Mouse (Mus musculus): Measurements from ENCODE around the gene Hoxb4.
A peak's percentile ranks its signal among the peaks of the same experiment; 100 is the strongest.

Hoxb4 gene

DNA sequence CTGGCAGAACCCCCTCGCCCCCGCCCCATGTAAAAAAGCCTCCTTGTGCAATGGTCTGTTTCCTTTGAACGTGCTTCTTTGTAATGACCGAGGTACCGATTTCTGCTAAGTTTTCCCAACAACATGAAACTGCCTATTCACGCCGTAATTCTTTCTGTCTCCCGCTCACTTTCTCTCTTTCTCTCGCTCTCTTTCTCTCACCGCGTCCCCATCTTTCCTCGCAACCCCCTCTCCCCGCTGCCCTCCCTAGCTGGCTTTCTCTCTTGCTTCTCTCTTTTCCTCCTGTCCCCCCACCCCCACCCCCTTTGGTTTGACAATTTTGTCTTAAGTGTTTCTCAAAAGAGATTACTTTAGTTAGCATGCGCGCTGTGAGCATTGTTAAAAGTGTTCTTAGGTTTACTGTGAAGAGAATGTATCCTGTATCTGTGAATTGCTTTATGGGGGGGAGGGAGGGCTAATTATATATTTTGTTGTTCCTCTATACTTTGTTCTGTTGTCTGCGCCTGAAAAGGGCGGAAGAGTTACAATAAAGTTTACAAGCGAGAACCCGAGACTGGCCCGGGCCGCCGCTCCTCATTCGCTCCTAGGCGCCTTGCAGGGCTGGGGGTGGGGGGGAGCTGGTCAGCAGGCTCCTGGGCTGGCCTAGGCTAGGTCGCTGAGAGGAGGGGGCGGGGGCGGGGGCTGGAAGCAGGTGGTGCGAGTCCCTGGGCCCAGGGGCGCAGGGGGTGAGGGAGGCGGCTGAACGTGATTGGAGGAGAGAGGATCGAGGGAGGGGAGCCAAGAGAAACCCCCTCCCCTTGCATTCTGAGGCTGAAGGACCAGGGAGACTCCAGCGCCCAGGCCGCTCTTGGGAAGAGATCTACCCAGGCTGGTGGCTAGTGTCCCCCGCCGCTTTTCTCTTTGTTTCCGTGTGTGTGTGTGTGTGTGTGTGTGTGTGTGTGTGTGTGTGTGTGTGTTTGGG, 33.0 kb upstream of the Hoxb4 start:
- no peak for DNase-seq (ENCODE audit: low spot score in 2 of 2)

DNA sequence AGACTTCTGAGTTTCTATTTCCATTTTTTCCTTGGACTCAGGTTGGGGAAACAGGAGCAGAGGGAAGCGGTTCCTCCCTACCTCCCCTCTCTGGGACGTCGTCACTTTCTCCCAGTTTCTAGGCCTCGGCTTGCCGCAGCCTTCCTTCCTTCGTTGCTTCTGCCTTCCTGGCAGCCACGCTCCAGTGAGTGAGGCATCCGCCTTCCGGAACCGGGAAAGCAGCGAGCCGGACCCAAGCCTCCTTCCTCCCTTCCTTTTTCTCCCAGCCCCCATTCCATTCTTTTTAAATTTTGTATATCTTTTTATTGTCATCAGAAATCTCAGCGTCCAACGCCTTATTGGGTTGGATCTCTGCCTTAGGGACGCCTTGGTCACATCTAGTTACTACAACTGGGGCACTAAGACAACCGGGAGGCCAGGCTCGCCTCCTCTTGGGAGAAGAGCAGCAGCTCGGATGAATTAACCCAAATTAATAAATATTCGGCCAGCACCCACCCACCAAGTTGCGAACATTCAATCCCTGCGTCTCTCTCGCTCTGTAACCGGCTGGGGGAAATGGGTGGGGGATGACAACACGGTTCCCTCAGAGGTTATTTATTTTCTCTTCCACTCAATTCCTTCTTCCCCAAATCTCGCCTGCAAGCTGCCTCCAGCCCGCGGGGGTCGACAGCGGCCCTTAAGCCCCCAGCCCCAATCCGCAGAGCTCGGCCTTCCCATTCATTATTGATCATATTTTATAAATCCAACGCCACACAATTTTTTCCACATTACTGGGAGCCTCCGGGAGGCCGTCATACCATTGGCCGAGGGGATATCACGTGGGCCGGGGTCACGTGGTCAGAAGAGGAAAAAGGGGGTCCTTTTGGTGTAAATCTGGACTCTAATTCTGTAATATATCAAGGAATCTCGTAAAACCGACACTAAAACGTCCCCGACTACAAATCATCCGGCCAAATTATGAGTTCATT, 32.0 kb upstream of the Hoxb4 start, which contains the start of gene Hoxb7:
Hoxb7 (plus strand) TSS at position 853 of the 968 bp plus-strand sequence.
- no peak for DNase-seq (ENCODE audit: low spot score in 2 of 2)

DNA sequence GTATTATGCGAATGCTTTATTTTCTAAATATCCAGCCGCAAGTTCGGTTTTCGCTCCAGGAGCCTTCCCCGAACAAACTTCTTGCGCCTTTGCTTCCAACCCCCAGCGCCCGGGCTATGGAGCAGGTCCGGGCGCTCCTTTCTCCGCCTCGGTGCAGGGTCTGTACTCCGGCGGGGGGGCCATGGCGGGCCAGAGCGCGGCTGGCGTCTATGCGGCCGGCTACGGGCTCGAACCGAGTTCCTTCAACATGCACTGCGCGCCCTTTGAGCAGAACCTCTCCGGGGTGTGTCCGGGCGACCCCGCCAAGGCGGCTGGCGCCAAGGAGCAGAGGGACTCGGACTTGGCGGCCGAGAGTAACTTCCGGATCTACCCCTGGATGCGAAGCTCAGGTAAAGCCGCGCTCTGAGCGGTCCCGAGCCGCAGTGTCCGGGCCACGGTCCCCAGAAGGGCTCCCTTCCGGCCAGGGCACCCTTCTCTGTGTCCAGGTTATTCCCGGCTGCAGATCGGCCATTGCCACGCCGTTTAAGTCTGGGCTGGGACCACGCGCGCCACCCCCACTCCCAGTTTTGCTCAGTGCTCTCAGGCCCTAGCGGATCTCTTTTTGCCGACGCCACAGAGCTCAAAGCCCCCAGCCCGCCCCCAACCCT, 31.2 kb upstream of the Hoxb4 start:
- DNase-seq (ENCODE audit: low spot score in 2 of 2): no peak

DNA sequence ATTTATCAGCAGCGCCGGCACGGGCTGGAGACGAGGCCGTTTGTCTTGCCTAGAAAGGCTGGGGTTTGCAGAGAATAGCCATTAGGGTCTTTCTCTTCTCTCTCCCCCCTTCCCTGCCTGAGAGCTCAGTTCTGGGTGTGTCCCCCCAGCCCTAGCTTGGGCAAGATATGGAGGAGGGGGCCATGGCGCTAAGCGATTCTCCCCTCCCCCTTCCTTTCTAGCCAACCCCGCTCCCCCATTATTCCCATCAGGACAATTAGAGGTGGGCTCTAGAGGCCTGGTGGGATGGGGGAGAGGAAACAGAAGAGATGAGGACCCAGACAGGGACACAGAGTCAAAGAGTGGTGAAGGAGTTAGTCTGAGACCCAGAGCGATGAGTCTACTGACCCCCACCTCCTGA, 30.7 kb upstream of the Hoxb4 start:
- no peak for DNase-seq (ENCODE audit: low spot score in 2 of 2)

GRCm38 (mm10) chr11:96288455-96289221, 29.4 kb upstream of the Hoxb4 start:
- DNase-seq (ENCODE audit: low spot score in 2 of 2): no peak

DNA sequence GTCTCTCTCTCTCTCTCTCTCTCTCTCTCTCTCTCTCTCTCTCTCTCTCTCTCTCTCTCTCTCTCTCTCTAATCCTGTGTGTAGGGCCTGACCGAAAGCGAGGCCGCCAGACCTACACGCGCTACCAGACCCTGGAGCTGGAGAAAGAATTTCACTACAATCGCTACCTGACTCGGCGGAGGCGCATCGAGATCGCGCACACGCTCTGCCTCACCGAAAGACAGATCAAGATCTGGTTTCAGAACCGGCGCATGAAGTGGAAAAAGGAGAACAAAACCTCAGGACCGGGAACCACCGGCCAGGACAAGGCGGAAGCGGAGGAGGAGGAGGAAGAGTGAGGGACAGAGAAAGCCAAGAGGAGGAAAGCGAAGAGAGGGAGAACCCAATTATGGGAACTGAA, 28.8 kb upstream of the Hoxb4 start:
- DNase-seq (ENCODE audit: low spot score in 2 of 2): no peak

GRCm38 (mm10) chr11:96289837-96290236, 28.2 kb upstream of the Hoxb4 start:
- DNase-seq (ENCODE audit: low spot score in 2 of 2): no peak

GRCm38 (mm10) chr11:96290705-96291355, 27.2 kb upstream of the Hoxb4 start:
- DNase-seq (ENCODE audit: low spot score in 2 of 2): no peak

DNA sequence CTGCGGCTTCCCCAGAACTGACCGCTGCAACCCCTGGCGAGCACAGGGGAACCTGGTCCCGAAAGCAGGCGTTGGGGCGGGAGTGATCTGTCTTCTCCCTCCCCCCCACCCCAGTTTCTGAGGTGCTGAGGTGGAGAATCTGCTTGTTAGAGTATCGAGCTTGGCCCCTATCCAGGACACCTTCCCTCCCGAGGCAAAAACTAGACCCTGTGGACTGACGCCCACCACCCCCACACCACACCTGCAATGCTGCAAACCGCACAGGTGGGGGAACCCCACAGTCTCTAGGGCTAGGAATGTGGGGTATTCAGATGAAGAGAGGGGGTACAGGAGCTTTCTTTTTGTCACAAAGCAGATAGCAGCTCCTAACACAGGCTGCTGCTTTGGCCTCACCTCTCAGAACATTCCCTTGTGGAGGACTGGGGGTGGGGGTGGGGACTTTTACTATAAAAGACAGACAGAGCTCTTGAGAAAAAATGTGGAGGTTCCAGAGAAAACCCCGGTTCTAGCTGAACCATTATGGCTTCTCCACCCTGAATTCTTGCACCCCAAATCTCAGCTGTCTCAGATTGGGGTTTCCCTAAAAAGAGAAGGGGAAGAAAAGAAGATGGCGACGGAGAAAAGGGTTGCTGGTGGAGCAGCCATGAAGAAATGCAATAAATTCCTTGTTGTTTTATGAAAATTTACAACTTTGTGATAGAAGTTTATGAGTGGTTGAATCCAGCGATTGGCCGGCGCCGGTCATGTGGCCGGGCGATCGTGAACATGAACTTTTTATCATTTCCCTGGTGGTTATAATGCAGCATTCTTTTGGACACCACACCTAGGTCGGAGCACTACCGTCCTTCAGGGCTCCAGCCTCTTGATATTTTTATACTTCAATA, 26.1 kb upstream of the Hoxb4 start, which contains the start of gene Hoxb6:
Hoxb6 (plus strand) TSS at position 796 of the 884 bp plus-strand sequence.
- DNase-seq (ENCODE audit: low spot score in 2 of 2): no peak

GRCm38 (mm10) chr11:96292565-96293301, 25.3 kb upstream of the Hoxb4 start:
- no peak for DNase-seq (ENCODE audit: low spot score in 2 of 2)

DNA sequence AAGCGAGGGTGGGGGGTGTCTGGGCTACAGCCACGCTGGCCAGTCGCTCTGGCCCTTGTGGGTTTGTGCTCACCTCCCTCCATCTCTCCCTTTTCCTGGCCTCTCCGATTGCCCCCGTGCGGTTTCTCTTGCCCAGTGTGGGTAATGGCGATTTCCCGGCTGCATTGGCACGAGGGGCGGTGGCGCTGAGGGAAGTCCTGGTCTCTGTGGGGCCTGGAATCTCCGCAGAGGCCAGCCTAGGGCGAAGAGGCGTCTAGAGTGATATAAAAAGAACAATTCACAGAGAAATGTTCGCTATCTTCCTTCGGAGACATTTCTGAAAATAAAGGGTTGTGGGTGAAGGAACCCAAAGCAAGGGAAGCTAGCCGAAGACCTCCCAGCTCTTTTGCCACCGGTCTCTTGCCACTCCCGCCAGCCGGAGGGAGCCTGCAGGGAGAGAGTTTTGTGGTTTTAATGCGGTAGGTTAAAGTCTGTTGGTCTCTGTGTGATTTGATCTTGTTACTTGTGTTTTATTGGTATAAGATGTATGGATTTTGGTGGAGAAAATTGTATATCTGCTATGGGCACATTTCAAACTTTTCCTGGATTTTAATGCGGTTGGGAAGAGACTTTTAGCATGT, 24.7 kb upstream of the Hoxb4 start:
- DNase-seq (ENCODE audit: low spot score in 2 of 2): no peak

DNA sequence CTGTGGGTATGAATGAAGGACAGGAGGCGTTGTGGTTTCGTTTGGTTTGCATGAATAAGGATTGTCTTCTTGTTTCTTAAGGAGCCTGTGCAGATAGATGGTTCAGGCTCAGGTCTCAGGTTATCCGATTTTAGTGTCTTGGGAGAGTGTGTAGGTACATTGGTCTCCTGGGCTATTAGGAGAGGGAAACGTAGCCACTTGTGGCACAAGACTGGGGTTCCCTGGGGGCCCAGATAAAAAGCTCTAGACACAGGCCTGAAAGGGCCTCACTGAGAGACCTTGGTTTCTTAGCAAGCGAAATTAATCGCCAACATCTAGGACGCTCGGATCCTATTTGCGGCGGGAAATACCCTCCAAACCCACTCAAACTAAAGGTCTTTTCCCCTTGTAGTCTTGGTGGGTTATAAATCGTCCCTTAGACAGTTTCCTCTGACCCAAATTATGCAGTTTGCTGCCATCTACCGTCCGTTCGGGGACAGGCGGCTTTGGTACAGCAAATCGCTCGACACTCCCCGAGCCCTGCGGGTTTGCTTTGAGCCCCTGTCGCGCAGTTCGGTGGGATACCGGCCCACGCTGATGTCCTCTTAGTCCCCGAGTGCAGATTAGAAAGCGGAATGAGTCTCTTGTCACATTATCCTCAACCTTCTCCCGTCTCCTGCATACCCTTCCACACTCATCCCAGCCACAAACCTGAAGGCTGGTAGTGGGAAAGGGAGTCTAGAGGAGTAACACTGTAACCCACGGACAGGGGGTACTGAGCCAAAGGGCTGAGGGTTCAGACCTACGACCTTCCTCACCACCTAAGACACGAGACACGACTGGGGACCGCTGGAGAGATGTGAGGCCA, 23.6 kb upstream of the Hoxb4 start:
- DNase-seq (ENCODE audit: low spot score in 2 of 2): peak in 1 of 2 experiments; percentile 47

DNA sequence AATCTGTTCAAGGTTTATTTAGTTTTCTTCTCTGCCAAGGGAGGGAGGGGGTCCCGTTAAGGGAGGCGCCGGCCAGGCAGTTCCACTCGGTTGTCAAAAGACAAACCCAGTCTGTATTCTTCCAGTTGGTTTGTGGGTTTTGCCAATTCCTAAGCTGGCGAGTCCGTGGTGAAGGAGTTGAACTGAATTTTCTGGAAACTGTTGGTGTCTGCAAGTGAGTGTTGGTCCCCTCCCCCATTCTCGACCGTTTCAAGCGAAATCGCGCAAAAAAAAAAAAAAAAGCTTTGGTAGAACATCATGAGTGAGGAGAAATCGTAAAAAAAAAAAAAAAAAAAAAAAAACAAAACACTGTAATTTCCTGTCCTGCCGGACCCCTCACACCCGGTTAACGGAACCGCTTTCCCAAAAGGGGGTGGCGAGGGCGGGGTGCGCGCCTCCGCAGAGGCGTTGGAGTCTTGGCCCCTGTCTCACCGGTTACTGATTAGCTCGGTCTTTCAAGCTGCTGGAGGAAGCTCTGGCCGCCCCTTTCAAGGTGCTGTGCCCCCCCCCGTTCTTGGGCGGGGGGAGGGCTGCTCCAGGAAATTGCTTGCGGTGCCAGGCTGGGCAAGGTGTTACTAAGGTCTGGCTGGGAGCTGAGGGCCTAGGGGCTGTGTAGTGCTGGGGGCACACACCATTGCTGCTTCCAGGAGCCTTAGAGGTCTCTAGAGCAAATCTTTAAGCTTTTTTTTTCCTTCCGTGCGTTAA, 22.8 kb upstream of the Hoxb4 start:
- DNase-seq (ENCODE audit: low spot score in 2 of 2): no peak

DNA sequence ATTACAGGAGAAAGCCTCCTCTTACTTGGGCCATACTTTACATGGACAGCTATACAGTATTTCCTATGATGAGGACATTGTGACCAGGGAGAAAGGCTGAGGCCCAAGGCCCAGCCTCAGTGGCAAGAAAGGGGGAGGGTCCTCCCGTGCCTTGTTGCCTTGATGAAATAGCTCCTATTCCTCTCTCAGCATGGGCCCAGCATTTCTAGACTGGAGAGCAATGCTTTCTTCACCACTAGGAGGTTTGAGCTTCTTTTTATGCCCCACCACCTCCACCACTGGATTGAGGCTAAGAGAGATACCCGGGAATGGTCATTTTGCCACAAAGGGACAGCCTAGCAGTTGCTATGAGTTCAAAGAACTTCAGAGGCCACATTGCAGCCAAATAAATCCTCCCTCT, 21.1 kb upstream of the Hoxb4 start:
- no peak for DNase-seq (ENCODE audit: low spot score in 2 of 2)

DNA sequence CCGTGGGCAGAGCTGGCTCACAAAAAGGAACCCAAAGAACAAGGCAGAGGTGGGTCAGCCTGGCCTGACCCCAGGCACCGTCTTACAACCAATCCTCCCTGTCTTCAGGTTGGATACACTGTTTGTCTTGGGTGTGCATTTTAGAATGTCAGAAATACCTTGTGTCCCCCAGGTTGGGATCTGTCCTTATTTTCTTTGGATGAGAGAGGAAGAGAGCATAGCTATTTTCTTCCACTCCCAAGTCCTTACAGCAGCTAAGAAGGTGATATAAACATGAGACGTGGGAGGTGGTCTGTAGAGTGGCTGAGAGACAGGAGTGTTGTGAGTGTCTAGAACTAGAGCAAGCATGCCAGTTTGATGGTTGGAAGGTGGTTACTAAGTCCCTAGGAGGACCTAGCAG, 20.6 kb upstream of the Hoxb4 start:
- no peak for DNase-seq (ENCODE audit: low spot score in 2 of 2)

DNA sequence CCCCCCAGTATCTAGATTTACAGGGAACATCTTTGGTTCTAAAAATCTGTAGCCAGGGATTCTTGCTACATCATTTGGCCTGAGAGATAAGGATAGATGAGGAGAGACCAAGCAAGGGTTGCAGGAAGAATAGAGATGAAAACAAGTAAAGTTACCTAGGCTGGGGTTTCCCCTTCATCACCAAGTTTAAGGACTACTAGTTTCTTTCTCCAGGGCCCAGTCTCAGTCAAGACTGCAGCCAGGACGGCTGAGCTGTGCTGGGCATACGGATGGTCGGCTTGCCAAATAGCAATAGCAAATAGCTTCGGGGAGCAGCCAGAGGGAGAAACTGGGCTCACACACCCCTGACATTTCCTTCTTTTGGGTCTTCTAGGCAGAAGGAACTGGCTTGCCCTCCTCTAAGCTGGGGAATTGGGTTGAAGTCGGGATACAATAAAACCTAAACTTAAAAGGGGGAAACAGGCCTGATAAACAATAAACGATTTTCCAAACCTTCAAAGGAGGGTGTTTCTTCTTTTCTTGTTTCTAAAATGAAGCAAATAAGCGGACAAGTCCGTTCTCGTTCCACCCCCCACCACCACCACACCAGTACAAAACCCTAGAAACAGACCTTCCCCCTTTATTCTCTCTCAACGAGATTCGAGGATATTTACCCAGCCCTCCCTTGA, 20.0 kb upstream of the Hoxb4 start:
- no peak for DNase-seq (ENCODE audit: low spot score in 2 of 2)
